Mouse (Mus musculus) hindlimb bud, embryonic 11.5 days (tissue): ENCODE measurements around the gene Cldn34c2.
"Not testable (repeated sequence)": the region's sequence is repeated elsewhere in the genome, so short reads cannot be mapped to it uniquely, and the experiment has no call there.

Experiments
- DNase-seq: peaks from one replicate; pipeline ENCODE4 v3.0.0-alpha.2; 2012; ENCODE audit warnings: low read depth, low spot score; ENCODE audit errors: extremely low spot score

Gene Cldn34c2

GRCm38 (mm10) chrX:123581400-123581799 is at the start of gene Cldn34c2:
TSS of gene Cldn34c2 (plus strand) at chrX:123581700.
- DNase-seq: not testable (repeated sequence)

- DNase-seq: not testable (repeated sequence)
Observed at GRCm38 (mm10) chrX:123551378-123551777, 30.1 kb upstream of the Cldn34c2 start.

GRCm38 (mm10) chrX:123612158-123612828 is 30.8 kb downstream of the Cldn34c2 start:
- DNase-seq: not testable (repeated sequence)
